Mouse (Mus musculus) liver, adult 2 months (tissue): ENCODE measurements at regions not wholly inside any gene's neighbourhood (a gene's known extent, or its start where the extent isn't known, plus 50 kb on each side); places are given as distances from the start of the nearest gene placed in this dataset.

Experiments
- DNase-seq: peaks from one replicate; pipeline ENCODE4 v3.0.0-alpha.2; 2011; ENCODE audit warnings: low read depth, low spot score; ENCODE audit errors: extremely low read depth
- H3K27ac ChIP-seq: fragments of 200-500 bp; replicated peaks from 2 replicates; pipeline ENCODE4 v1.5.1; 2012; ENCODE audit warnings: low read depth, mild to moderate bottlenecking, control low read depth, inconsistent platforms, low read length; ENCODE audit not compliant: insufficient read depth
- H3K27me3 ChIP-seq: fragments of 200-500 bp; 2 replicates; pipeline ENCODE4 v1.6.1; 2012; ENCODE audit warnings: mild to moderate bottlenecking, moderate library complexity, low read length, inconsistent platforms; ENCODE audit not compliant: control insufficient read depth, insufficient read depth
- H3K36me3 ChIP-seq: fragments of 200-500 bp; 2 replicates; pipeline ENCODE4 v1.6.1; 2012; ENCODE audit warnings: low read length, inconsistent platforms; ENCODE audit not compliant: control insufficient read depth, insufficient read depth
- H3K4me1 ChIP-seq: fragments of 200-500 bp; 2 replicates; pipeline ENCODE4 v1.6.1; 2011; ENCODE audit warnings: low read length; ENCODE audit not compliant: control insufficient read depth, insufficient read depth
- H3K4me3 ChIP-seq: fragments of 200-500 bp; 2 replicates; pipeline ENCODE4 v1.5.1; 2011; ENCODE audit warnings: low read depth, mild to moderate bottlenecking, control low read depth, low read length, moderate library complexity; ENCODE audit not compliant: insufficient read depth
- H3K79me2 ChIP-seq: fragments of 200-500 bp; 2 replicates; pipeline ENCODE4 v1.6.1; 2012; ENCODE audit warnings: inconsistent platforms, mild to moderate bottlenecking, low read length, moderate library complexity; ENCODE audit not compliant: control insufficient read depth, insufficient read depth
- H3K9ac ChIP-seq: fragments of 200-500 bp; 2 replicates; pipeline ENCODE4 v1.6.1; 2012; ENCODE audit warnings: low read depth, mild to moderate bottlenecking, control low read depth, inconsistent platforms, low read length
- CTCF ChIP-seq: fragments of 200-500 bp; IDR thresholded peaks from 2 replicates; pipeline ENCODE4 v1.5.1; 2011; ENCODE audit warnings: low read depth, low read length, control low read depth
- POLR2A ChIP-seq: fragments of 200-500 bp; IDR thresholded peaks from 2 replicates; pipeline ENCODE4 v1.6.1; 2011; ENCODE audit warnings: low read length, control low read depth; ENCODE audit not compliant: insufficient read depth; ENCODE audit errors: extremely low read depth
- WGBS: fragments of 180-500 bp; shearing (Covaris S2); methylation state at CpG from one replicate; pipeline ENCODE4 v1.1.7; 2018; 5-methylcytosine and 5-hydroxymethylcytosine counted together

- no peak overlapping the region for H3K9ac ChIP-seq
- no peaks in the 10 kb centered on the region for H3K79me2 ChIP-seq
- H3K27ac ChIP-seq: no peak overlapping the region
- no peak for DNase-seq
- 68% methylated on average over 1 of the region's 1 CpGs for WGBS
- no peak overlapping the region for H3K4me3 ChIP-seq
- H3K27me3 ChIP-seq: no peaks in the 10 kb centered on the region
- H3K4me1 ChIP-seq: no peaks in the 10 kb centered on the region
- no peak for TF ChIP-seq POLR2A
- TF ChIP-seq CTCF: no peak
- H3K36me3 ChIP-seq: no peaks in the 10 kb centered on the region
Measured at GRCm38 (mm10) chr3:72619862-72620261, 347.8 kb downstream of the Sis start.

GRCm38 (mm10) chr3:72603718-72604359, 363.8 kb downstream of the Sis start:
- H3K79me2 ChIP-seq: no peaks in the 10 kb centered on the region
- H3K27me3 ChIP-seq: no peaks in the 10 kb centered on the region
- TF ChIP-seq CTCF: no peak
- TF ChIP-seq POLR2A: no peak
- WGBS: 54% methylated on average over 9 of the region's 9 CpGs
- DNase-seq: no peak
- H3K4me3 ChIP-seq: no peak overlapping the region
- H3K36me3 ChIP-seq: no peaks in the 10 kb centered on the region
- no peaks in the 10 kb centered on the region for H3K4me1 ChIP-seq
- no peak overlapping the region for H3K9ac ChIP-seq
- no peak overlapping the region for H3K27ac ChIP-seq
